Mouse (Mus musculus) MEL (cell line): Measurements from ENCODE around the gene Tex2.
"Not testable (repeated sequence)": the region's sequence is repeated elsewhere in the genome, so short reads cannot be mapped to it uniquely, and the experiment has no call there.

ENCODE experiments used
- BHLHE40 ChIP-seq: IDR thresholded peaks from 2 replicates; pipeline ENCODE4 v1.6.1; 2012; ENCODE audit warnings: low read depth, mild to moderate bottlenecking, inconsistent platforms, low read length, improper control_type of control experiment, borderline replicate concordance
- CTCF ChIP-seq, 3 experiments: IDR thresholded peaks in 2 of 3; conservative IDR thresholded peaks in 1 of 3; 2 replicates each; pipeline ENCODE4 v1.5.1; 2011 to 2012; ENCODE audit warnings: low read length in 3 of 3, low read depth in 2 of 3, mild to moderate bottlenecking in 2 of 3, improper control_type of control experiment in 1 of 3, inconsistent platforms in 1 of 3, mixed read lengths in 1 of 3, moderate library complexity in 1 of 3; ENCODE audit not compliant: control insufficient read depth in 1 of 3, insufficient read depth in 1 of 3, poor library complexity in 1 of 3, severe bottlenecking in 1 of 3
- GABPA ChIP-seq: IDR thresholded peaks from 2 replicates; pipeline ENCODE4 v1.6.1; 2012; ENCODE audit warnings: low read depth, mild to moderate bottlenecking, inconsistent platforms, low read length, improper control_type of control experiment, moderate library complexity
- GATA1 ChIP-seq: IDR thresholded peaks from 2 replicates; pipeline ENCODE4 v1.6.1; 2011; ENCODE audit warnings: low read depth, low read length, improper control_type of control experiment
- KAT2A ChIP-seq: conservative IDR thresholded peaks from 2 replicates; pipeline ENCODE4 v1.6.1; 2012; ENCODE audit warnings: low read depth, low read length, improper control_type of control experiment, inconsistent platforms
- MAFK ChIP-seq: IDR thresholded peaks from 2 replicates; pipeline ENCODE4 v1.6.1; 2011; ENCODE audit warnings: low read depth, mild to moderate bottlenecking, low read length, improper control_type of control experiment, borderline replicate concordance
- POLR2A ChIP-seq, 2 experiments: IDR thresholded peaks; 2 replicates each; pipeline ENCODE4 v1.6.1; 2011 to 2012; ENCODE audit warnings: low read length in 2 of 2, mild to moderate bottlenecking in 2 of 2, control low read depth in 1 of 2, improper control_type of control experiment in 1 of 2, low read depth in 1 of 2, moderate library complexity in 1 of 2; ENCODE audit not compliant: control insufficient read depth in 1 of 2, insufficient read depth in 1 of 2, poor library complexity in 1 of 2
- TBP ChIP-seq: IDR thresholded peaks from 2 replicates; pipeline ENCODE4 v1.8.0; 2011; ENCODE audit warnings: low read depth, low read length, improper control_type of control experiment

DNA sequence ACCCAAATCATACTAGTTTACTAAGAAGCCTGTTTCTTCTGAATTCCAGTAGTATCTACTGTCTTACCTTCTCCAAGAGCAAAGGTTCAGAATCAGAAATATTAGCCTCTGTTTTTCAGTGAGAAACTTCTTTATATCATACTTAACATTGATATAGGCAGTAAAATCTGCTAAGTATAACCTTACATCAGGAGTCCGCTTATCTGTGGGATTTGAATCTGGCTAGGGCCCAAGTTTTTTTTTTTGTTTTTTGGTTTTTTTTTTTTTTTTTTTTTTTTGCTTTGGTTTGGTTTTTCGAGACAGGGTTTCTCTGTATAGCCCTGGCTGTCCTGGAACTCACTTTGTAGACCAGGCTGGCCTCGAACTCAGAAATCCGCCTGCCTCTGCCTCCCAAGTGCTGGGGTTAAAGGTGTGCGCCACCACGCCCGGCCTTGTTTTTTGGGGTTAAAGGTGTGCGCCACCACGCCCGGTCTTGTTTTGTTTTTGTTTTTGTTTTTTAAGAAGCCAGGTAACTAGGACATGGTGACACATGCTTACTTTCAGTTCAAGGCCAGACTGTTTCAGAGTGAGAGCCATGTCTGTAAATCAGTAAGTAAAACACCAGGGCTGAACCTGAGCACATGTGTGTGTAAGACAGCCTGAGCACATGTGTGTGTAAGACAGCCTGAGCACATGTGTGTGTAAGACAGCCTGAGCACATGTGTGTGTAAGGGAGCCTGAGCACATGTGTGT, 35.4 kb downstream of the Tex2 start:
- not testable (repeated sequence) for TF ChIP-seq POLR2A (IDR thresholded peaks at IDR 0.05; ENCODE audit: control insufficient read depth in 1 of 2, insufficient read depth in 1 of 2, low read depth in 1 of 2, low read length in 2 of 2, poor library complexity in 1 of 2); CTCF (IDR thresholded peaks at IDR 0.05 in 2 of 3, conservative IDR thresholded peaks at IDR 0.05 in 1 of 3; ENCODE audit: control insufficient read depth in 1 of 3, insufficient read depth in 1 of 3, low read depth in 2 of 3, low read length in 3 of 3, poor library complexity in 1 of 3, severe bottlenecking in 1 of 3); BHLHE40; GABPA; KAT2A; MAFK; TBP
- peak; percentile 63 for TF ChIP-seq GATA1
